Mouse (Mus musculus): ENCODE measurements around the gene Mapk13.
"Not testable (repeated sequence)": the region's sequence is repeated elsewhere in the genome, so short reads cannot be mapped to it uniquely, and the experiment has no call there.

The Mapk13 gene

GRCm38 (mm10) chr17:28769121-28769874, at the start of gene Mapk13:
Gene Mapk13, plus strand, starts transcription at chr17:28769297.
- DNase-seq: no peak

DNA sequence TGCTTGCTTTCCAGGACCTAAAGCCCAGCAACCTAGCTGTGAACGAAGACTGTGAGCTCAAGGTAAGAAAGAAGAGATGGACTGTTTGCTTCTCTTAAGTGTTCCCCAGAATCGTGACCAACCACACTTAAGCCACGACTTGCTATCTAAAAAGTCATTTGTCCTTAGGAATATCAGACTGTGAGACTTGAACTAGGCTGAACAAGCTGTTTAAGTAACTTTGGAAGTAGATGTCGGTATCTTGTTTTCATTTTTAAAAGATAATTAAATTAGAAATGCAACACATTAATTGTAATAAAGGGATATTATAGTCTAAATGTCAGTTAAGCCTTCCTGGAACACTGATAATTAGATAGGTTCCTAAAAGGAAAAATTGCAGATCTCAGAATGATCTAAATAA, 43.3 kb upstream of the Mapk13 start, which contains the start of gene AC170998.1:
Gene AC170998.1, plus strand, starts transcription at position 301 of the 400 bp plus-strand sequence.
- no peak for DNase-seq

- not testable (repeated sequence) for DNase-seq
Measured at GRCm38 (mm10) chr17:28727511-28727910, 41.6 kb upstream of the Mapk13 start.

DNA sequence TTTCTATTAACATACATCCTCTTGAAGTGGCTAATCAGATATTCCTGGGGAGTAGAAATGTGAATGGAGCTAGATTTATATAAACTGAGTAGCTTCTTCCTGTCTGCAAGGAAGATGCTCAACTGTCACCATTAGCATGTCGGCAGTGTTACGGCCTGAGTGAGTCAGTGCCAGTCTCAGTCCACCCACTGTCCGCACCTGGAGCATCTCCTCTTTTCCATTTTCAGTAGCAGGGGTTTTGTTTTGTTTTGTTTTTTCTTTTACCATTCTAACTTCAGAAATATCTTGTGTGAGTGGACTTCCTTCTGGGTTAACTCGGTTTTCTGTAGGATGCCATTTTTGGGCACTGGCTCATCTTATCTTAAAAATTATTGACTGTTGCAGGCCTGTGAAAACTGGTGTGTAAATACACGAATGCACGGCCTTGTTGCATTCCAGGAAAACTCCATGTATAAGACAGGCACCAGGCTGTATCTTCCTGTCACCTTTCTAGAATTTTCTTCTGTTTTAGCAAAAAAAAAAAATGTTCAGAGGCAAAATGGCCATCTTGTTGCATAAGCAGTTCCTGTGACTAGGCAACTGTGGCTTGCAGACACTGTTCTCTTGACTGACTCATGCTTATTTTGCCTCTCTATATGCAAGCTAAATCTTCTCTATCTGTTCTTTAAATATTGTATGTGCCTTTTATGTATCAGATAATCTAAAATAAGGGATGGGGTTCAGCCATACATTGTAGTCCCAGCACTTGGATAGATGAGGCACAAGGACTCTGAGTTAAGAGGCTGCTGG, 33.6 kb upstream of the Mapk13 start:
- DNase-seq: no peak

GRCm38 (mm10) chr17:28736486-28736885, 32.6 kb upstream of the Mapk13 start:
- no peak for DNase-seq

DNA sequence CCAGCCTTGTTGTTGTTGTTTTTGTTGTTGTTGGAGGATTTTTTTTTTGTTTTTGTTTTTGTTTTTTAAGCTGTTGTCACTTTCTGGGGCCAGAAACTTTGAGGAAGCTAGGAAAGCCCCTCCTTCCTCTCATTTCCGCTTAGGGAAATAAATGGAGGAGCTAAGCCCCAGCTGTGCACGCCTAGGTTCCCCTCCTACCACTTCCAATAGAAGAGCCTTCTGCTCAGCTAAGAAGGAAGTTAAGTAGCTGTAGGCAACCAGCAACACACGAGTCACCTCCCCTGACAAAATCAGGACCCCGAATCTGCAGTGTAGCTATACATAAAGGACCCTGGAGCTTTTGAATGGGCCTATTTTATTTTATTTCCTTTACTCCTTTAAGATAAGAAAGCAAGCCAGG, 31.1 kb upstream of the Mapk13 start:
- no peak for DNase-seq

DNA sequence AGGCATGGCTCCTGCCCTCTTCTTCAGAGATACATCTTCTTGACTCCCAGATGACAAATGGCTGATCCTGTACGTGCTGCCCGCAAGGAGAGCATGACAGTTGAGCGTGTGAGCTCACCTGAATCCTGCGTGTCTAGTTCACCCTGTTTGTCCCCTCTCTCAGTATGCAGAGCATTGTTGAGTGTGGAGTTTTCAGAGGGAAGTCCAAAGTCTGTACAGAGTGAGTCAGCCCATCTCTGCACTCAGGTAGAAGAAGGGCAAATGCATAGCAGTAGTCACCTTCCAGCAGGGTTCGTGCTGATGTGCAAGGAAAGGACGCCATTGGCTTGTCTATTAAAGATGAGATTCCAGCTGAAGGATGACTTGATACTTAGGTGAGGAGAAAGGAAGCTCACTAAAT, 29.9 kb upstream of the Mapk13 start:
- no peak for DNase-seq

- peak; percentile 69 for DNase-seq
Measured at GRCm38 (mm10) chr17:28743145-28743866, 25.8 kb upstream of the Mapk13 start.

GRCm38 (mm10) chr17:28743916-28744315, 25.2 kb upstream of the Mapk13 start:
- no peak for DNase-seq

DNA sequence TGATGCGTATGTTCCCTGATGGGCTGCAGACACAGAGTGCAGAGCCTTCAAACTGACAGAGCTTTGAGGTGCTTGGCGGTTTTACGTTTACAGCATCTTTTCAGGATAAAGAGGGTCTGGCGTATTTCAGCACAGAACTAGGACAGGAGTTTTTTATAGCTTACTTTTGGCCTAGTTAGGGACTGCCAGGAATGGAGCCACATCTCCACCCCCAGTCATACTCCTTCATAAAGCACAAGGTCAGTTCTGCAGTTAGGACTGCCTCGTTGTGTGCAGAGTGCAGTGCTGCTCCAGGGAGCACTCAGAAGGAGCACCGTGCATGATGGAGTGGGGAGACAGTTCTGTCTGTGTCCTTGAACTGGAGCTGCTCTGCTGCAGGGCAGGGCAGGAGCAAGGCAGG, 23.3 kb upstream of the Mapk13 start:
- DNase-seq: no peak

- no peak for DNase-seq
Measured at GRCm38 (mm10) chr17:28748001-28748400, 21.1 kb upstream of the Mapk13 start.

DNA sequence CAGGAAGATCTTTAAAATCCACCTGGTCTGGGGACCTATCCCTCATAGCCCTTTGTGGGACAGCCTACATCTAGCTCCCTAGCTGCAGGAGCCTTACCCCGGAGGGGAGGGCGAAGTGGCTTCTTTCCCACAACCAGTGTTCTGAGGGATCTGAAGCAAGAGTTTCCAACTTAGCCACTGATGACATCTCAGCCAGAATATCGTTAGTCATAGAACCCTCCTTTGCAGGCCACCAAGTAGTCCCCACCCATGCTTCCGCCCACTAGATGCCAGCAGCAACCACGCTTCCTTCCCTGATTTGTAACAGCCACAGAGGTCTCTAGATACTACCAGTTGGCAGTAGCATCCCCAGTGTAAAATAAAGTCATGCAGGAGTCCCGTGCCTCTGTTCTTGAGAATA, 18.5 kb upstream of the Mapk13 start:
- DNase-seq: no peak

- DNase-seq: no peak
Measured at GRCm38 (mm10) chr17:28756447-28756846, 12.7 kb upstream of the Mapk13 start.

DNA sequence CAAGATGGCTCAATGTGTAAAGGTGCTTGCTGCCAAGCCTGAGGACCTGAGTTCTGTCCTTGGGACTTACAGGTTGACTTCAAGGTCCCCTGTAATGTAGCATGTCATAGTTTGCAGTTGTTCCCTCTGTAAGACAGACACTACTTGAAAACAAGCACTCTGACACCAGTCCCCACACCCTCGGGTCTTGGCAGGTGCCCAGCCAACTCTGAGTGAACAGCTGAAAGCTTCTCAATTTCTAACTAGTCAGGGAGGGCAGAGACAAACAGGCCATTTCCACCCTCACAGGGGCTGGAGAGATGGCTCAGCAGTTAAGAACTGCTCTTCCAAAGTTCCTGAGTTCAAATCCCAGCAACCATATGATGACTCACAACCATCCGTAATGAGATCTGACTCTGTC, 11.6 kb upstream of the Mapk13 start:
- no peak for DNase-seq

- no peak for DNase-seq
Measured at GRCm38 (mm10) chr17:28760736-28761312, 8.3 kb upstream of the Mapk13 start.

DNA sequence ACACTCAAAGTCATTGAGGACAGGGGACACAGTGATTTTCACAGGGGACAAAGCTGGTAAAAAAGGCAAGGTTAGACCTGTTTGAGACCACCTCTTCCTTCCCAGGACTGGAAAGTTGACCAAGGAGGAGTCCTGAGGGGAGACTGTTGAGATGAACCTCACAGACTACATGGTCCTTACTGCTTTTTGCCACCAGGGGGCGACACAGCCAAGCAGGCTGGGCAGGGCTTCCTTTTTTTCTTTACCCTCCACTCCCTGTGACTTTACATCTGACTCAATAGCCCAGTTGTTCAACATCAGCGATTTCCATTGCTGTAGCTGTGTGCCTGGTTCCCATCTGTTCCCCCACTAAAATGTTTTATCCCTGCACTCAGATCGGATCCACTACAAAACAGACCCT, 7.2 kb upstream of the Mapk13 start:
- DNase-seq: peak; percentile 58

GRCm38 (mm10) chr17:28766203-28766602, 2.9 kb upstream of the Mapk13 start:
- no peak for DNase-seq

GRCm38 (mm10) chr17:28766781-28767515, 2.1 kb upstream of the Mapk13 start:
- DNase-seq: no peak

DNA sequence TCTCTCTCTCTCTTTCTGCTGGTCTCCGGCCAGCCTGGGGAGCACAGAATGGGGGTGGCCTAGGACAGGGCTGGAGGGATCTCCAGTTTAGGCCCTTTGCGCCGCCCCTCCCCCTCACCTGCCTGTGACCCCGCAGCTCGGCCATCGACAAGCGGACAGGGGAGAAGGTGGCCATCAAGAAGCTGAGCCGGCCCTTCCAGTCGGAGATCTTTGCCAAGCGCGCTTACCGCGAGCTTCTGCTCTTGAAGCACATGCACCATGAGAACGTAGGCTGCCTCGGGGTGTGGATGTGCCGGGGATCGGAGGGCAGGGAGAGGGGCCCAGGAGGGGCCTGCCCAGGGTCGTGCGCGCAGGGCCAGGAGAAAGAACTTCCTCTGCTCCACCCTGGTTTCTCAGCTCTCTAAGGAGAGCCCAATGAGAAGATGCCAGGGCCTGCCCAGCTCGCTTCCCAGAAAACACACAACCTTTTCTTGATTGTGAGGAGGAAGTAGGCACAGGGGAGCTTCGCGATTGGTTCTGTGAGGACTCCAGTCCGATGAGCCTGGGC, 851 bp downstream of the Mapk13 start:
- no peak for DNase-seq

DNA sequence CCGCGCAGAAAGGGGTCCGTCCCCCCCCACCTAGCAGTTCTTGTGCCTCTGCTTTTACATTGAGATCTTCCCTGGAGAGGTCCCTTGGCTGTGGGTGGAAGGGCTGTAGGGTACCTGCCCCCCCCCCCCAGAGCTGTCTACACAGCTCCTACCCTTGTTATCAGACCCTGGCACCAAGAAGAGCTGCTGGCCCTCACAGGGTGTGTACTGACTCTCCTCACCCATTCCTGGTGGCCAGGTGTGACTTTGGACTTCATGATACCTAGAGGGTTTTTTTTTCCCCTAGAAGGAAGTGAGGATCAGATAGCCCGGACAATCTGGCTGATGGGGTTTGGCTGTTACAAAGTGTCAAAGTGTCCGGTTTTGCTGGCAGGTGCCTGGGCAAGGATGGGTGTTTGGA, 2.2 kb downstream of the Mapk13 start:
- no peak for DNase-seq

DNA sequence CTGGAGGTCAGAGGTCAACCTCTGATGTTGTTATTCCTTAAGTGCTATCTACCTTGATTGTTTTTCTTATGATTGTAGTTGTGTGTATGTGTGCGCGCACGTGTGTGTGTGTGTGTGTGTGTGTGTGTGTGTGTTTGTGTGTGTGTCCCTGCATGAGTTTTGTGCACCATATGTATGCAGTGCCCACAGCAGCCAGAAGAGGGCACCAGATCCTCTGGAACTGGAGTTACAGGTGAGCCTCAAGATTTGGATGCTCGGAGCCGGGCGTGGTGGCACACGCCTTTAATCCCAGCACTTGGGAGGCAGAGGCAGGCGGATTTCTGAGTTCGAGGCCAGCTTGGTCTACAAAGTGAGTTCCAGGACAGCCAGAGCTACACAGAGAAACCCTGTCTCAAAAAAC, 5.2 kb downstream of the Mapk13 start:
- DNase-seq: not testable (repeated sequence)

GRCm38 (mm10) chr17:28775161-28775560, 6.1 kb downstream of the Mapk13 start:
- DNase-seq: no peak
